Mouse (Mus musculus) forebrain, embryonic 11.5 days (tissue): ENCODE results near the gene Rab19. TPM values are rescaled to one million over a fixed set of nuclear protein-coding genes. Genes with fewer than 3 reads are reported as not detected.

ENCODE experiments used
- ATAC-seq: fragments of 200-750 bp; cut with Nextera tagmentation; replicated peaks from 2 replicates; pipeline ENCODE4 v1.8.0; 2017; ENCODE audit warnings: moderate TSS enrichment; ENCODE audit not compliant: low FRiP score
- DNase-seq: peaks from one replicate; pipeline ENCODE4 v3.0.0-alpha.2; 2017; ENCODE audit warnings: low spot score
- H3K27ac ChIP-seq: fragments of 300-500 bp; sonication (generic); 2 replicates; pipeline ENCODE4 v1.5.1; 2014; ENCODE audit warnings: low read depth, low read length
- H3K27me3 ChIP-seq: fragments of 300-500 bp; sonication (generic); 2 replicates; pipeline ENCODE4 v1.6.1; 2014; ENCODE audit warnings: mild to moderate bottlenecking, low read length, mixed read lengths; ENCODE audit not compliant: control insufficient read depth, insufficient read depth
- H3K36me3 ChIP-seq: fragments of 300-500 bp; sonication (generic); 2 replicates; pipeline ENCODE4 v1.6.1; 2014; ENCODE audit warnings: mild to moderate bottlenecking, low read length, moderate library complexity, mixed read lengths; ENCODE audit not compliant: control insufficient read depth, insufficient read depth
- H3K4me1 ChIP-seq: fragments of 300-500 bp; sonication (generic); replicated peaks from 2 replicates; pipeline ENCODE4 v1.6.1; 2014; ENCODE audit warnings: low read length, mixed read lengths; ENCODE audit not compliant: control insufficient read depth, insufficient read depth
- H3K4me2 ChIP-seq: fragments of 300-500 bp; sonication (generic); 2 replicates; pipeline ENCODE4 v1.6.1; 2014; ENCODE audit warnings: low read depth, mild to moderate bottlenecking, low read length, moderate library complexity, mixed read lengths; ENCODE audit not compliant: severe bottlenecking
- H3K4me3 ChIP-seq: fragments of 300-500 bp; sonication (generic); 2 replicates; pipeline ENCODE4 v1.5.1; 2014; ENCODE audit warnings: low read depth, low read length
- H3K9ac ChIP-seq: fragments of 300-500 bp; sonication (generic); 2 replicates; pipeline ENCODE4 v1.6.1; 2014; ENCODE audit warnings: low read length
- H3K9me3 ChIP-seq: fragments of 300-500 bp; sonication (generic); 2 replicates; pipeline ENCODE4 v1.6.1; 2016; ENCODE audit warnings: low read length, mixed read lengths; ENCODE audit not compliant: control insufficient read depth
- WGBS: fragments of 180-500 bp; shearing (Covaris S2); extraction: QIAGEN DNeasy Blood & Tissue Kit; methylation state at CpG from one replicate; pipeline ENCODE4 v1.1.7; 2014; 5-methylcytosine and 5-hydroxymethylcytosine counted together
- polyA plus RNA-seq: library from polyadenylated mRNA; unstranded; fragments of >200 nt; fragmentation: Nextera tagmentation; extraction: Ambion mirVana; gene quantifications from 2 replicates; pipeline ENCODE4 v1.2.1, GENCODE M21; 2014

Rab19 gene
- polyA plus RNA-seq, 1 experiment from 2014 or later: 0.55 TPM

GRCm38 (mm10) chr6:39427276-39428003 lies 46.5 kb downstream of the Rab19 start:
- DNase-seq (no peak), ATAC-seq (no peak)
- Histone ChIP-seq H3K4me3 (no peak overlapping the region), H3K27me3 (no peaks in the 10 kb centered on the region), H3K4me2 (no peak overlapping the region), H3K4me1 (no peaks in the 10 kb centered on the region), H3K36me3 (no peaks in the 10 kb centered on the region), H3K9ac (no peak overlapping the region), H3K9me3 (no peaks in the 10 kb centered on the region), H3K27ac (no peak overlapping the region)
- 76% methylated on average over 4 of the region's 4 CpGs for WGBS

GRCm38 (mm10) chr6:39429007-39429788 lies 48.2 kb downstream of the Rab19 start:
- no peak for ATAC-seq
- H3K36me3 ChIP-seq: no peaks in the 10 kb centered on the region
- H3K4me3 ChIP-seq: no peak overlapping the region
- DNase-seq: no peak
- H3K4me2 ChIP-seq: no peak overlapping the region
- no peak overlapping the region for H3K27ac ChIP-seq
- H3K9me3 ChIP-seq: no peaks in the 10 kb centered on the region
- H3K27me3 ChIP-seq: no peaks in the 10 kb centered on the region
- H3K4me1 ChIP-seq: no peaks in the 10 kb centered on the region
- 92% methylated on average over 6 of the region's 6 CpGs for WGBS
- H3K9ac ChIP-seq: no peak overlapping the region

GRCm38 (mm10) chr6:39430722-39431121 lies 49.7 kb downstream of the Rab19 start:
- Histone ChIP-seq H3K9me3 (no peaks in the 10 kb centered on the region), H3K4me3 (no peak overlapping the region), H3K4me1 (no peaks in the 10 kb centered on the region), H3K36me3 (no peaks in the 10 kb centered on the region), H3K4me2 (no peak overlapping the region), H3K27me3 (no peaks in the 10 kb centered on the region), H3K27ac (no peak overlapping the region), H3K9ac (no peak overlapping the region)
- DNase-seq (no peak), ATAC-seq (no peak)
- 77% methylated on average over 11 of the region's 11 CpGs for WGBS

GRCm38 (mm10) chr6:39433174-39433573 lies 52.2 kb downstream of the Rab19 start:
- ATAC-seq: no peak
- no peak overlapping the region for H3K27ac ChIP-seq
- H3K9me3 ChIP-seq: no peaks in the 10 kb centered on the region
- no peak overlapping the region for H3K4me2 ChIP-seq
- H3K9ac ChIP-seq: no peak overlapping the region
- 86% methylated on average over 4 of the region's 4 CpGs for WGBS
- H3K27me3 ChIP-seq: no peaks in the 10 kb centered on the region
- DNase-seq: no peak
- no peak overlapping the region for H3K4me3 ChIP-seq
- H3K36me3 ChIP-seq: no peaks in the 10 kb centered on the region
- no peaks in the 10 kb centered on the region for H3K4me1 ChIP-seq

GRCm38 (mm10) chr6:39433701-39434100 lies 52.7 kb downstream of the Rab19 start:
- H3K4me2 ChIP-seq: no peak overlapping the region
- H3K27me3 ChIP-seq: no peaks in the 10 kb centered on the region
- DNase-seq (no peak), ATAC-seq (no peak)
- H3K27ac ChIP-seq: no peak overlapping the region
- no peak overlapping the region for H3K4me3 ChIP-seq
- H3K36me3 ChIP-seq: no peaks in the 10 kb centered on the region
- H3K9ac ChIP-seq: no peak overlapping the region
- H3K4me1 ChIP-seq: no peaks in the 10 kb centered on the region
- H3K9me3 ChIP-seq: no peaks in the 10 kb centered on the region

- H3K36me3 ChIP-seq: no peaks in the 10 kb centered on the region
- H3K4me2 ChIP-seq: no peak overlapping the region
- no peak overlapping the region for H3K9ac ChIP-seq
- H3K4me3 ChIP-seq: no peak overlapping the region
- ATAC-seq (no peak), DNase-seq (no peak)
- no peaks in the 10 kb centered on the region for H3K4me1 ChIP-seq
- 79% methylated on average over 2 of the region's 2 CpGs for WGBS
- H3K27ac ChIP-seq: no peak overlapping the region
- H3K27me3 ChIP-seq: no peaks in the 10 kb centered on the region
- H3K9me3 ChIP-seq: no peaks in the 10 kb centered on the region
Observed at GRCm38 (mm10) chr6:39434111-39434885, 53.3 kb downstream of the Rab19 start.

GRCm38 (mm10) chr6:39434886-39435492 lies 54.0 kb downstream of the Rab19 start:
- Histone ChIP-seq H3K27ac (no peak overlapping the region), H3K4me3 (no peak overlapping the region), H3K4me2 (no peak overlapping the region), H3K9ac (no peak overlapping the region), H3K36me3 (no peaks in the 10 kb centered on the region), H3K27me3 (no peaks in the 10 kb centered on the region), H3K9me3 (no peaks in the 10 kb centered on the region), H3K4me1 (no peaks in the 10 kb centered on the region)
- WGBS: 30% methylated on average over 2 of the region's 2 CpGs
- no peak for DNase-seq
- 0 out of 2 replicates have a peak, but pooled peaks have one; percentile 56 for ATAC-seq

GRCm38 (mm10) chr6:39435875-39436274 lies 54.9 kb downstream of the Rab19 start:
- no peak overlapping the region for H3K9ac ChIP-seq
- WGBS: 88% methylated on average over 5 of the region's 5 CpGs
- no peaks in the 10 kb centered on the region for H3K4me1 ChIP-seq
- no peak overlapping the region for H3K4me3 ChIP-seq
- no peak overlapping the region for H3K4me2 ChIP-seq
- H3K27me3 ChIP-seq: no peaks in the 10 kb centered on the region
- no peaks in the 10 kb centered on the region for H3K9me3 ChIP-seq
- ATAC-seq (no peak), DNase-seq (no peak)
- no peaks in the 10 kb centered on the region for H3K36me3 ChIP-seq
- H3K27ac ChIP-seq: no peak overlapping the region
